Mouse (Mus musculus): ENCODE measurements at regions not wholly inside any gene's neighbourhood (a gene's known extent, or its start where the extent isn't known, plus 50 kb on each side); places are given as distances from the start of the nearest gene placed in this dataset.

DNA sequence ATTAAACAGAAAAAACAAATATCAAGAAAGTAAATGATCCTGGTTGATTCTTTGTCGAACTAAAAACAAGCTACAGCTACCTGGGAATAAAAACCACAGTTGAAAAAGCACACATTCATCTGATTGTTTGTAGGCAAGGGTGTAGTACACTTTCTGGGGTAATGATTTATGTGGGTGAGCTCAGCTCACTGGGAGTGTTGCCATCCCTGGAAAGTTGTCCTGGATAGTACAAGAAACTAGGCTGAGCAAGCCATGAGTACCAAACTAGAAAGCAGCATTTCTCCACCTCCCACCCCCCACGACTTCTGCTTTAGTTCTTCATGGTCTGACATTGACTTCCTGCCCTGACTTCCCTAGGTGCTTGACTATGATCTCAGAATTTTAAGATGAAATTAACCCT is 967.6 kb downstream of the Plod2 start:
- DNase-seq (ENCODE audit: low read depth, low spot score) = no peak

DNA sequence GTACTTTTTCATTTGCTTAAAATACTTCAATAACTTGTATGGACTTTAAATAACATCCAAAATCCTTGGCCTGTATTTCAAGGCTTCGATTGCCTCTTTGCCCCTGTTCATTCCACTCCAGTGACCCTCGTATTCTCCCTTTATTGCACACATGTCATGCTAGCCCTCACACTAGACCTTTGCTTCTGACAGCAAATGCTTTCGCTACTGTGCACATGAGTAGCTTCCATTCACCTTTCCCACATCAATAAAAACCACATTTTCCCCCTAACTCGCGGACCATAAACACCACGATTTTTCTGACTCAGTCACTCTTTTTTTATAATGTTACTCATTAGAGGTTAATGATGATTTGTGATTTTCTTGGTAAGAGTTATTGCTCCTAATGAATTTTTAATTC is 982.0 kb downstream of the Plod2 start:
- peak; percentile 55 for DNase-seq (ENCODE audit: low read depth, low spot score)

DNA sequence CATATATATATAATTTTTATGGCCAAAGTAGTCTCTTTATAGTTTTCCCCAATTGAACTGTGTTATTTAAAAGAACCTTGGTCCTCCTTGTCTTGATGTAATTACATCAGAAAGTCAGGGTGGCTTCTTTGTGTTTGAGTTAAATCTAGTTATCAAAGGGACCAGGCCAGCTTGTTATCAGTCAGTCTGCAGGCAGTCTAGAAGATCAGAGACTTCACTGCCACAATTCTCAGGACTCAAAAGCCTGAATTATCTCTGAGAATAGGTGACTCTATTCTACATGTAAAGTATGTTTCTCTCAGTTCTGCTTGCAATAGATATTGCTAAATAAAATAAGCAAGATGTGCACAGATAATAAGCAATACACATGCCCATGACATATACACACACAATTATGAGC is 983.1 kb downstream of the Plod2 start:
- DNase-seq (ENCODE audit: low read depth, low spot score) = no peak

DNA sequence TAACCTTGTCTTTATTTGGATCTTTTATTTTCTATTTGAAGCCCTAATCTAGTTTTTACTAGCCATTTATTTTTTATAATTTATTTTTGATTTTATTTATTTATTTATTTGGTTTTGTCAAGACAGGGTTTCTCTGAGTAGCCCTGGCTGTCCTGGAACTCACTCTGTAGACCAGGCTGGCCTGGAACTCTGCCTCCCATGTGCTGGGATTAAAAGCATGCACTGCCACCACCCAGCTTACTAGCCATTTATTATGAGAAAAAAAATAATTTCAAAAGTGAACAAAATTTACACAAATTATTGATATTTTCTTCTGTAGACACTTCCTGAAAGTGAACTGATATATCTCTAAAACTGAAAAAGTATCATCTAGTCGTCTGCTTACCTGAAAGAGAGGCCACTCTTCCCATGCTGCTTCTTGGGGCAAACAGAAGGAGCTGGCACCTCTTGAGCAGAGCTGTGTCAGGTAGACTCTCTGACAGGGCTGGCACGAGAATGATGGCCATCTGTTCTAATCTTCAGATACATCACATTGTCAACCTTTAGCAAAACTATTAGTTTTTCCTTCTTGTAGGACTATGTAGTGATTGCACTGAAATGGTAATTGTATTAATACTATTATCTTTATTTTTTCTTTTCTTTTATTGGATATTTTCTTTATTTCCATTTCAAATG is 988.8 kb downstream of the Plod2 start:
- DNase-seq (ENCODE audit: low read depth, low spot score) = no peak

Measured in forelimb bud, embryonic 11.5 days (tissue).